Mouse (Mus musculus): ENCODE results near the gene Dock11. TPM values are rescaled to one million over a fixed set of nuclear protein-coding genes. Genes with fewer than 3 reads are reported as not detected.

Dock11 gene
- polyA plus RNA-seq, 1 experiment from 2014 or later = 14.1 TPM

DNA sequence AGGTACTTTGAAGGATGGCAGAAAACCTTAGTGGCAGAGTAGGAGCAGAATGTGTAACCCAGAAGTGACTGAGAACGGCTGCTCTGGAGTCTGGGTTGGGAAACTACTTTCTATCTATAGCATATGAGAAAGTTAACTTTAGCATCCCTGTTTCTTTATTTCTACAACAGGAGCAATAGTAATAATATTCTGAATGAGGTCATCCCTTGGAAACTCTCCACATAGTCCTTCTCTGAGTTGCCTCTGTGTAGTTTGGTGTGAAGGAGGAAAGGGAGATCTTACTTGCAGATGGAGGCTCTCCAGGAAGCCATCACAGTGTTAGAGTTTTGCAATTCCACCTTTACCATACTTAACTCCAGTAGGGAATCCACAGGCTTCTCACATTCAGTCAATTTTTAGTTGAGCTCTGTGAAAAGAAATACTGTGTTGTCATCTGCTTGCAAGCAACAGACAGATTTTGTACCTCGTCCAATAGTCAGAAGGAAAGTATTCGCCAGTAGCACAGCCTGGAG lies 31.5 kb downstream of the Dock11 start:
- Histone ChIP-seq H3K36me3 (no peaks in the 10 kb centered on the region), H3K9ac (no peak overlapping the region), H3K9me3 (no peaks in the 10 kb centered on the region), H3K4me3 (replicated peaks) (no peak overlapping the region), H3K4me1 (no peaks in the 10 kb centered on the region), H3K27me3 (replicated peaks) (no peaks in the 10 kb centered on the region), H3K27ac (no peak overlapping the region), H3K4me2 (no peak overlapping the region)
- WGBS = 81% methylated on average over 3 of the region's 3 CpGs
- ATAC-seq (ENCODE audit: insufficient read depth, low FRiP score, low read depth) = no peak

DNA sequence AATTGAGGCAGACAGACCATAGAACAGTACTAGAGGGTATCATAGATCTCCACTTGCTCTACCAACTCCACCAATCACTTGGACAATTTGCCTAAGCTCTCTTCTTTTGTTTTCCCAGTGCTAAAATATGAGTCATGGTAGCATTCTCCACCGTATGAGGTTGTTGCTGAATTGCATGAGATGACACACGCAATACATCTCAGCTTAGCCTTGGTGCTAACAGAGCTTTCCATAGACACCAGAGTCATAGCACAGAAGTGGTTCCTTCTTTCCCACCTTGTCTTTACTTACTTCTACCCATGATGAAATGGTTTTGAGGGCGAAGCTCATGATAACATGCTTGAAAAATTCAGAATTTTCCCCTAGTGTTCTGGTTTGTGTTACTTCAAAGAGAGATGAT lies 33.3 kb downstream of the Dock11 start:
- H3K4me1 ChIP-seq = no peaks in the 10 kb centered on the region
- H3K9ac ChIP-seq = no peak overlapping the region
- no peak overlapping the region for H3K27ac ChIP-seq
- no peak overlapping the region for H3K4me2 ChIP-seq
- H3K9me3 ChIP-seq = no peaks in the 10 kb centered on the region
- no peaks in the 10 kb centered on the region for H3K36me3 ChIP-seq
- WGBS = 59% methylated on average over 3 of the region's 3 CpGs
- H3K4me3 ChIP-seq (replicated peaks) = no peak overlapping the region
- ATAC-seq (ENCODE audit: insufficient read depth, low FRiP score, low read depth) = no peak
- H3K27me3 ChIP-seq (replicated peaks) = no peaks in the 10 kb centered on the region

GRCm38 (mm10) chrX:35924705-35925264 lies 36.2 kb downstream of the Dock11 start:
- 58% methylated on average over 1 of the region's 1 CpGs for WGBS
- Histone ChIP-seq H3K27me3 (replicated peaks) (no peaks in the 10 kb centered on the region), H3K9me3 (no peaks in the 10 kb centered on the region), H3K4me2 (no peak overlapping the region), H3K4me1 (no peaks in the 10 kb centered on the region), H3K36me3 (no peaks in the 10 kb centered on the region), H3K9ac (no peak overlapping the region), H3K27ac (no peak overlapping the region), H3K4me3 (replicated peaks) (no peak overlapping the region)
- ATAC-seq (ENCODE audit: insufficient read depth, low FRiP score, low read depth) = peak; percentile 31; the same call in 1 of the 2 replicates

GRCm38 (mm10) chrX:35930094-35930933 lies 41.7 kb downstream of the Dock11 start:
- Histone ChIP-seq H3K27me3 (replicated peaks) (no peaks in the 10 kb centered on the region), H3K4me2 (no peak overlapping the region), H3K4me3 (replicated peaks) (no peak overlapping the region), H3K27ac (peak overlapping the region; percentile 72; the same call in 1 of the 2 replicates), H3K36me3 (no peaks in the 10 kb centered on the region), H3K4me1 (no peaks in the 10 kb centered on the region), H3K9ac (no peak overlapping the region), H3K9me3 (no peaks in the 10 kb centered on the region)
- WGBS = 66% methylated on average over 9 of the region's 9 CpGs
- no peak for ATAC-seq (ENCODE audit: insufficient read depth, low FRiP score, low read depth)

DNA sequence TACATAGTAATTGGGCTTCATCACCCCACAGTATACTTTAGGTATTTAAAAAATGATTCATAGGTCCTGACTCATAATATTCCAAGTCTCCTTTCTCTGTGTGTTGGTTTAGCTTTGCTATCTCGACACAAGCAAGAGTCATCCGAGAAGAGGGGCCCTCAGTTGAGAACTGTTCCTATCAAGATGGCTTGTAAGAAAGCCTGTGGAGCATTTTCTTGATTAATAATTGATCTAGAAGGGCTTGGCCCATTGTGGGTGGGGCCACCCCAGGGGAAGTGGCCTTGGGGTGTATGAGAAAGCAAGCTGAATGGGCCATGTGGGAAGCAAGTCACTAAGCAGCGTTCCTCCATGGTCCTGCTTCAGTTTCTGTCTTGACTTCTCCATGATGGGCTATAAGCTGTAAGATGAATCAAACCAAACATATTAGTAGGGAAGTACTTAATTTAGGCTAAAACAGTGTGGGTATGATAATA lies 42.3 kb downstream of the Dock11 start:
- H3K9me3 ChIP-seq = no peaks in the 10 kb centered on the region
- ATAC-seq (ENCODE audit: insufficient read depth, low FRiP score, low read depth) = peak; percentile 88
- H3K27me3 ChIP-seq (replicated peaks) = no peaks in the 10 kb centered on the region
- no peaks in the 10 kb centered on the region for H3K36me3 ChIP-seq
- WGBS = 51% methylated on average over 3 of the region's 3 CpGs
- H3K4me3 ChIP-seq (replicated peaks) = no peak overlapping the region
- H3K4me2 ChIP-seq = no peak overlapping the region
- no peaks in the 10 kb centered on the region for H3K4me1 ChIP-seq
- peak overlapping the region; percentile 54; the same call in 1 of the 2 replicates for H3K27ac ChIP-seq
- H3K9ac ChIP-seq = no peak overlapping the region

- no peaks in the 10 kb centered on the region for H3K9me3 ChIP-seq
- no peaks in the 10 kb centered on the region for H3K27me3 ChIP-seq (replicated peaks)
- no peak overlapping the region for H3K9ac ChIP-seq
- H3K4me3 ChIP-seq (replicated peaks) = no peak overlapping the region
- WGBS = 61% methylated on average over 1 of the region's 1 CpGs
- no peaks in the 10 kb centered on the region for H3K36me3 ChIP-seq
- no peak overlapping the region for H3K4me2 ChIP-seq
- ATAC-seq (ENCODE audit: insufficient read depth, low FRiP score, low read depth) = no peak
- no peak overlapping the region for H3K27ac ChIP-seq
- H3K4me1 ChIP-seq = no peaks in the 10 kb centered on the region
Observed at GRCm38 (mm10) chrX:35931945-35932344, 43.3 kb downstream of the Dock11 start.

DNA sequence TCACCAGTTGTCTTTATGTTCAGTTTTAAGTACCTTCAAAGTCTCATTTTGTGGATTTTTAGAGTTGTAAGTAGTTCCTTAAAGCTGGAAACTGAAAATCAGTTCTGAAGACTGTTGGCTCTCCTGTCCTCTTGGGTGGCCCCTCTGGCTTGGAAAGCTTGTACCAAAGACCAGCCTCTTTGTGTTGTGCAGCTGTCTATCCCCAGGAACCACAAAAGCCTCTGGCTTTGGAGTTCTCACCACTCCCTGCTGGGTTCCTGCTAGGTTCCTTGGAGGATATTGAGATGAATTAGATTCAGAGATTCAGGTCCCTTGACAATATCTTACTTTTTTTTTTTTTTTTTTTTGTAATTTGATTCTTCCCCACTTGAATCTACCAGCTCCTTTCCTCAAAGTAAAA lies 44.3 kb downstream of the Dock11 start:
- Histone ChIP-seq H3K9ac (no peak overlapping the region), H3K27me3 (replicated peaks) (no peaks in the 10 kb centered on the region), H3K4me1 (no peaks in the 10 kb centered on the region), H3K36me3 (no peaks in the 10 kb centered on the region), H3K9me3 (no peaks in the 10 kb centered on the region), H3K27ac (no peak overlapping the region), H3K4me3 (replicated peaks) (no peak overlapping the region), H3K4me2 (no peak overlapping the region)
- no peak for ATAC-seq (ENCODE audit: insufficient read depth, low FRiP score, low read depth)

DNA sequence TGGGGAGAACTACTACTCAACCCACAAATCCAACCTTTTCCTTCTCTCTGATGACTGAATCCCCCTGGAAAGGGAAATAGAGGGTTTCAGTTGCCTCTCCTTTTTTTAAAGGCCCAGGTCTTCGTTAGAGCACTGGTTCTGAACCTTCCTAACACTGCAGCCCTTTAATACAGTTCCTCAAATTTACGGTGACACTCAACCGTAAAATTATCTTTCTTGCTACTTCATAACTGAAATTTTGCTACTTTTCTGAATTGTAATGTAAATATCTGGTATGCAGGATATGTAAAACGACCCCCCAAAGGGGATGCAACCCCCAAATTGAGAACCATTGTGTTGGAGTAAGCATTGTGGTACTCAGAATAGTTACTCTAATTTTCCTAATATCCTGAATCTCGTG lies 49.5 kb downstream of the Dock11 start:
- no peak overlapping the region for H3K9ac ChIP-seq
- 70% methylated on average over 5 of the region's 5 CpGs for WGBS
- H3K36me3 ChIP-seq = no peaks in the 10 kb centered on the region
- H3K9me3 ChIP-seq = no peaks in the 10 kb centered on the region
- H3K4me3 ChIP-seq (replicated peaks) = no peak overlapping the region
- no peak overlapping the region for H3K4me2 ChIP-seq
- ATAC-seq (ENCODE audit: insufficient read depth, low FRiP score, low read depth) = no peak
- H3K27me3 ChIP-seq (replicated peaks) = no peaks in the 10 kb centered on the region
- H3K4me1 ChIP-seq = no peaks in the 10 kb centered on the region
- H3K27ac ChIP-seq = no peak overlapping the region

DNA sequence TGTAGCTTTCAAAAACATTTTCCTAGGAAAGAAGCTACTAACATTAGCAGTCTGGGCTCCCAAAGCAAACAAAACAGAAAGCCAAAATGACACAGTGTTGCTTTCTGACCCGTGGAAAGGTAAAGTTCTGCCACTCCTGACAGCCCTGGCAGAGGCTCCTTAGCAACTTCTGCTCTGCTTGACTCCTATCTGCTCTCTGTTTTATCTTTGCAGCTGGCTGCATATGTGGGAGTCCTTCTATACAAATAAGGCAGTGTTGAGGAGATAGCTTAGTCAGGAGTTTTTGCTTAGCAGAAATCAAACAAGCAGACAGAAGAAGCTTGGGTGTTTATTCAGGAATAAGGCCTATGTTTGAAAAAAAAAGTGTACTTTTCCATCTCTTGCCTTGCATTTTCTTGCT lies 57.8 kb downstream of the Dock11 start:
- Histone ChIP-seq H3K4me1 (no peaks in the 10 kb centered on the region), H3K4me2 (no peak overlapping the region), H3K9ac (no peak overlapping the region), H3K36me3 (no peaks in the 10 kb centered on the region), H3K4me3 (replicated peaks) (no peak overlapping the region), H3K27me3 (replicated peaks) (no peaks in the 10 kb centered on the region), H3K27ac (no peak overlapping the region), H3K9me3 (no peaks in the 10 kb centered on the region)
- ATAC-seq (ENCODE audit: insufficient read depth, low FRiP score, low read depth) = no peak
- WGBS = 43% methylated on average over 1 of the region's 1 CpGs

- Histone ChIP-seq H3K9me3 (no peaks in the 10 kb centered on the region), H3K27me3 (replicated peaks) (no peaks in the 10 kb centered on the region), H3K9ac (no peak overlapping the region), H3K27ac (no peak overlapping the region), H3K4me2 (no peak overlapping the region), H3K4me3 (replicated peaks) (no peak overlapping the region), H3K36me3 (no peaks in the 10 kb centered on the region), H3K4me1 (no peaks in the 10 kb centered on the region)
- 80% methylated on average over 4 of the region's 4 CpGs for WGBS
- ATAC-seq (ENCODE audit: insufficient read depth, low FRiP score, low read depth) = no peak
Observed at GRCm38 (mm10) chrX:35950135-35950534, 61.5 kb downstream of the Dock11 start.

DNA sequence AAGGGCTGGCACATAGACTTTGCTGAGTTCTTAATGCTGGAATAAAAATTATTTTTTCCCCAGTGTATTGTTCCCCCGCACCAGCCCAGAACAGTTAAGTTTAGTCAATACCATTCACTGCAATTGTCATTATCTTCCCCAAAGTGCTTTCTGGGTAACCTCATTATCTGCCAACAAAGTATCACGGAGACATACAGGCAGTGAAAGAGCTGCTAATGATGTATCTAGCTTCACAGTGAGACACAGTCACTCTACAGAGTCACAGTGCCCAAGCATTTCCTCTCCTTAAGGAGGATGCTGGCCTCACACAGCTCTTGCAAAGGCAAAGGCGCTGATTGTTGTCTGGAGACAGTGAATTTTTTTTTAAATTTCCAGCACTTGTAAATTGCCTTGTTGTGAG lies 63.3 kb downstream of the Dock11 start:
- Histone ChIP-seq H3K9ac (no peak overlapping the region), H3K4me3 (replicated peaks) (no peak overlapping the region), H3K4me2 (no peak overlapping the region), H3K4me1 (no peaks in the 10 kb centered on the region), H3K27ac (no peak overlapping the region), H3K27me3 (replicated peaks) (no peaks in the 10 kb centered on the region), H3K9me3 (no peaks in the 10 kb centered on the region), H3K36me3 (no peaks in the 10 kb centered on the region)
- WGBS = 69% methylated on average over 3 of the region's 3 CpGs
- no peak for ATAC-seq (ENCODE audit: insufficient read depth, low FRiP score, low read depth)

GRCm38 (mm10) chrX:35952521-35953095 lies 64.0 kb downstream of the Dock11 start:
- no peak overlapping the region for H3K9ac ChIP-seq
- no peaks in the 10 kb centered on the region for H3K36me3 ChIP-seq
- H3K27ac ChIP-seq = no peak overlapping the region
- no peaks in the 10 kb centered on the region for H3K4me1 ChIP-seq
- H3K27me3 ChIP-seq (replicated peaks) = no peaks in the 10 kb centered on the region
- WGBS = 60% methylated on average over 4 of the region's 4 CpGs
- H3K4me3 ChIP-seq (replicated peaks) = no peak overlapping the region
- ATAC-seq (ENCODE audit: insufficient read depth, low FRiP score, low read depth) = 0 out of 2 replicates have a peak, but pooled peaks have one; percentile 47
- no peak overlapping the region for H3K4me2 ChIP-seq
- no peaks in the 10 kb centered on the region for H3K9me3 ChIP-seq
